Mouse (Mus musculus): Measurements from ENCODE around the gene Lamc2. TPM values are rescaled to one million over a fixed set of nuclear protein-coding genes. Genes with fewer than 3 reads are reported as not detected.

Lamc2 gene
- polyA plus RNA-seq, 1 experiment from 2014 or later: 0.53 TPM

GRCm38 (mm10) chr1:153098586-153098985 is 87.7 kb downstream of the Lamc2 start:
- no peaks in the 10 kb centered on the region for H3K9me3 ChIP-seq
- H3K4me1 ChIP-seq: peaks cover 4% of the 10 kb centered on the region; the same call in 1 of the 2 replicates
- no peaks in the 10 kb centered on the region; the same call in 1 of the 2 replicates for H3K27me3 ChIP-seq (replicated peaks)
- H3K4me3 ChIP-seq: no peak overlapping the region
- H3K9ac ChIP-seq: no peak overlapping the region
- ATAC-seq (ENCODE audit: low FRiP score, low read depth): no peak
- no peak overlapping the region for H3K27ac ChIP-seq
- WGBS: 40% methylated on average over 11 of the region's 11 CpGs
- H3K36me3 ChIP-seq: peaks cover 7% of the 10 kb centered on the region; the same call in 1 of the 2 replicates
- H3K4me2 ChIP-seq (replicated peaks): no peak overlapping the region

- Histone ChIP-seq H3K4me1 (peaks cover 4% of the 10 kb centered on the region; the same call in 1 of the 2 replicates), H3K4me2 (replicated peaks) (no peak overlapping the region), H3K9me3 (no peaks in the 10 kb centered on the region), H3K27me3 (replicated peaks) (no peaks in the 10 kb centered on the region; the same call in 1 of the 2 replicates), H3K4me3 (no peak overlapping the region), H3K36me3 (peaks cover 7% of the 10 kb centered on the region; the same call in 1 of the 2 replicates), H3K27ac (no peak overlapping the region), H3K9ac (no peak overlapping the region)
- ATAC-seq (ENCODE audit: low FRiP score, low read depth): no peak
- 89% methylated on average over 6 of the region's 6 CpGs for WGBS
Measured at GRCm38 (mm10) chr1:153097017-153097675, 89.1 kb downstream of the Lamc2 start.

- Histone ChIP-seq H3K9ac (no peak overlapping the region), H3K27ac (no peak overlapping the region), H3K9me3 (no peaks in the 10 kb centered on the region), H3K4me2 (replicated peaks) (no peak overlapping the region), H3K27me3 (replicated peaks) (no peaks in the 10 kb centered on the region; the same call in 1 of the 2 replicates), H3K4me1 (peaks cover 4% of the 10 kb centered on the region; the same call in 1 of the 2 replicates), H3K4me3 (no peak overlapping the region), H3K36me3 (peaks cover 7% of the 10 kb centered on the region; the same call in 1 of the 2 replicates)
- 26% methylated on average over 16 of the region's 16 CpGs for WGBS
- no peak for ATAC-seq (ENCODE audit: low FRiP score, low read depth)
Measured at GRCm38 (mm10) chr1:153095826-153096727, 90.2 kb downstream of the Lamc2 start.

DNA sequence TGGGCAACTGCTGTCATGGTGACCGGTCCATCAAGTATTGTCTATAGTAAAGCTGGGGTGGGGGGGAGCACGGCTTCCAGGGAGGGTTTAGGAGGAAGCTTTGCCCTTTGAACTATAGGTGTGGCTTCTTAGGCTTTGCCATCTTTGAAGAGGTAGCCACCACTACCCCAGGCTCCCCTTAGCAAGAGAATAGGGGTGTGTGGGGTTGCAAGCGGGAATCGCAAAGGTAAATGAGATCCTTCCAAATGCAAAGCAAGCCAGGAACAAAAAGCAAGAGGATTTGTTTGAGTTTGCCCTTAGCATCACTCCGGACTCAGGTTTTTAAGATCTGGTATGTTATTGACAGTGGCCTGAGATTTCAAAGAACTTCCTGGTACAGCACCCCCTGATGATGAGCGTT is 90.9 kb downstream of the Lamc2 start:
- no peak for ATAC-seq (ENCODE audit: low FRiP score, low read depth)
- no peak overlapping the region for H3K9ac ChIP-seq
- peaks cover 7% of the 10 kb centered on the region; the same call in 1 of the 2 replicates for H3K36me3 ChIP-seq
- no peaks in the 10 kb centered on the region; the same call in 1 of the 2 replicates for H3K27me3 ChIP-seq (replicated peaks)
- peaks cover 4% of the 10 kb centered on the region; the same call in 1 of the 2 replicates for H3K4me1 ChIP-seq
- H3K4me2 ChIP-seq (replicated peaks): no peak overlapping the region
- 49% methylated on average over 6 of the region's 6 CpGs for WGBS
- H3K9me3 ChIP-seq: no peaks in the 10 kb centered on the region
- H3K27ac ChIP-seq: no peak overlapping the region
- H3K4me3 ChIP-seq: no peak overlapping the region

GRCm38 (mm10) chr1:153094226-153095076 is 91.8 kb downstream of the Lamc2 start:
- Histone ChIP-seq H3K36me3 (peaks cover 7% of the 10 kb centered on the region; the same call in 1 of the 2 replicates), H3K4me2 (replicated peaks) (no peak overlapping the region), H3K4me1 (peaks cover 4% of the 10 kb centered on the region; the same call in 1 of the 2 replicates), H3K9me3 (no peaks in the 10 kb centered on the region), H3K27ac (no peak overlapping the region), H3K9ac (no peak overlapping the region), H3K4me3 (no peak overlapping the region), H3K27me3 (replicated peaks) (no peaks in the 10 kb centered on the region; the same call in 1 of the 2 replicates)
- no peak for ATAC-seq (ENCODE audit: low FRiP score, low read depth)
- WGBS: 40% methylated on average over 12 of the region's 12 CpGs

- H3K4me3 ChIP-seq: no peak overlapping the region
- H3K4me1 ChIP-seq: peaks cover 4% of the 10 kb centered on the region; the same call in 1 of the 2 replicates
- no peaks in the 10 kb centered on the region; the same call in 1 of the 2 replicates for H3K27me3 ChIP-seq (replicated peaks)
- H3K36me3 ChIP-seq: peaks cover 7% of the 10 kb centered on the region; the same call in 1 of the 2 replicates
- no peak for ATAC-seq (ENCODE audit: low FRiP score, low read depth)
- H3K27ac ChIP-seq: no peak overlapping the region
- 74% methylated on average over 4 of the region's 4 CpGs for WGBS
- no peak overlapping the region for H3K4me2 ChIP-seq (replicated peaks)
- H3K9ac ChIP-seq: no peak overlapping the region
- H3K9me3 ChIP-seq: no peaks in the 10 kb centered on the region
Measured at GRCm38 (mm10) chr1:153093581-153093980, 92.7 kb downstream of the Lamc2 start.

GRCm38 (mm10) chr1:153093172-153093571 is 93.1 kb downstream of the Lamc2 start:
- peaks cover 7% of the 10 kb centered on the region; the same call in 1 of the 2 replicates for H3K36me3 ChIP-seq
- no peak overlapping the region for H3K4me2 ChIP-seq (replicated peaks)
- peaks cover 4% of the 10 kb centered on the region; the same call in 1 of the 2 replicates for H3K4me1 ChIP-seq
- WGBS: 64% methylated on average over 5 of the region's 5 CpGs
- H3K27me3 ChIP-seq (replicated peaks): no peaks in the 10 kb centered on the region; the same call in 1 of the 2 replicates
- H3K27ac ChIP-seq: no peak overlapping the region
- ATAC-seq (ENCODE audit: low FRiP score, low read depth): no peak
- H3K9ac ChIP-seq: no peak overlapping the region
- no peak overlapping the region for H3K4me3 ChIP-seq
- H3K9me3 ChIP-seq: no peaks in the 10 kb centered on the region

DNA sequence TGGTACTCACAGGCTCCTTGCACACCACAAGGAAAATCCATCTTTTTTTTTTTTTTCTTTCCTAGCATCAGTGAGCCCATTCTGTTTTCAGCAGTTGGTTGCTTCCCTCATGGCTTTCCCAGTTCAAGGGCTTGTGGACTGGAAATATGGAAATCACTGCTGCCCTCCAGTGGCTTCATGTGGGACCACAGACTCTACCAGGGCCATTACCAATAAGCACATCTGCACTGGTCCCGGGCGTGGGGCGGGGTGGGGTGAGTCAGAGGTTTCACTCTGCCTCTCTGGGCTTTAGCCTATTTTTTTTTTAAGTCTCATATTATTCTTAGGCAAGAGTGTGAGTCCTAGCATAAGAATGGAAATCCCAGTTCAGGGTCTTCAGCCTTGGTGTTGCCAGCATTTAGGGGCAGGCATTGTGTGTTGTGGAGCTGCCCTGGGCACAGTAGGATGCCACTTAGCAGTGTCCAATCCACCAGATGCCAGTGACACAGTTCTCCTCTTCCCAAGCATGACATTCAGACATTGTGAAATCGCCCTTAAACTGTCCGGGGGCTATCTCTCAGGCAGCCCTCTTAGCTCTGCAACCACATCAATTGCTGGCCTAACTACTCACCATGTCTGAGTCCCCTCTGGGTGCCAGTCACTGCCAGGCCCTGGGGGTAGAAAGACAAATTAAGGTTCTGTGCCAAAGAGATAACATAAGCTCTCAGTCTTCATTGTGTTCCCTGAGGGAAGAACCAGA is 93.8 kb downstream of the Lamc2 start:
- 51% methylated on average over 5 of the region's 5 CpGs for WGBS

GRCm38 (mm10) chr1:153091438-153092236 is 94.6 kb downstream of the Lamc2 start:
- Histone ChIP-seq H3K4me2 (replicated peaks) (no peak overlapping the region), H3K9ac (no peak overlapping the region), H3K4me1 (peaks cover 4% of the 10 kb centered on the region; the same call in 1 of the 2 replicates), H3K4me3 (no peak overlapping the region), H3K27ac (no peak overlapping the region), H3K27me3 (replicated peaks) (no peaks in the 10 kb centered on the region; the same call in 1 of the 2 replicates), H3K36me3 (no peaks in the 10 kb centered on the region), H3K9me3 (no peaks in the 10 kb centered on the region)
- 31% methylated on average over 9 of the region's 9 CpGs for WGBS
- no peak; the same call in 1 of the 2 replicates for ATAC-seq (ENCODE audit: low FRiP score, low read depth)

More for the DNA sequence above, 93.8 kb downstream of the Lamc2 start:
- no peak for ATAC-seq (ENCODE audit: low FRiP score, low read depth)
- Histone ChIP-seq H3K27me3 (replicated peaks) (no peaks in the 10 kb centered on the region; the same call in 1 of the 2 replicates), H3K4me3 (no peak overlapping the region), H3K27ac (no peak overlapping the region), H3K9ac (no peak overlapping the region), H3K4me2 (replicated peaks) (no peak overlapping the region), H3K4me1 (peaks cover 4% of the 10 kb centered on the region; the same call in 1 of the 2 replicates), H3K36me3 (peaks cover 5% of the 10 kb centered on the region; the same call in 1 of the 2 replicates), H3K9me3 (no peaks in the 10 kb centered on the region)

DNA sequence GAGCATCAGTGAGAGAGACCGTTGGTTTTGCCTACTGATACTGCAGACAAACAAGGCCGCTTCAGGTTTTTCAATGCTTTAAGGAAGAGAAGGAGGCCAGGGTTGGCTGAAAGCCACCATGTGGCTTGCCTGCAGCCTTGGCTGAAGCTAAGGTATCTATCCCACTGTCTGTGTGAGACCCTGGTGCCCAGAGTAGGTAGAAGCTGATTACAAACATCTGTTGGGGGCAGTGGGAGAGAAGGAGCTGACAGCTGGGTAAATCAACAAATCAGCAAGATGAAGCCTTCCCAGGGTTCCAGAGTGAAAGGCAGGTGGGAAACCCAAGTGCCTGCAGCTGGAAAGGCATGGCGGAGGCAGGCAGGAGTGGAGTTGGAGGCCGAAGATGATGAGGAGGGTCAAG is 95.4 kb downstream of the Lamc2 start:
- 90% methylated on average over 4 of the region's 4 CpGs for WGBS

More for the DNA sequence above, 95.4 kb downstream of the Lamc2 start:
- Histone ChIP-seq H3K27me3 (replicated peaks) (no peaks in the 10 kb centered on the region; the same call in 1 of the 2 replicates), H3K27ac (no peak overlapping the region), H3K9ac (no peak overlapping the region), H3K4me1 (no peaks in the 10 kb centered on the region), H3K36me3 (no peaks in the 10 kb centered on the region), H3K4me3 (no peak overlapping the region), H3K9me3 (no peaks in the 10 kb centered on the region), H3K4me2 (replicated peaks) (no peak overlapping the region)
- ATAC-seq (ENCODE audit: low FRiP score, low read depth): no peak
